Mouse (Mus musculus) G1E (cell line): Measurements from ENCODE around the gene Cd247.

Experiments
- CTCF ChIP-seq: IDR thresholded peaks from 2 replicates; pipeline ENCODE4 v1.5.1; 2012; ENCODE audit warnings: low read depth, low read length, inconsistent platforms, mixed read lengths
- POLR2AphosphoS5 ChIP-seq: IDR thresholded peaks from 2 replicates; pipeline ENCODE4 v1.6.1; 2012; ENCODE audit warnings: low read depth, low read length, inconsistent platforms; ENCODE audit not compliant: insufficient replicate concordance
- TAL1 ChIP-seq: conservative IDR thresholded peaks from 2 replicates; pipeline ENCODE4 v1.6.1; 2012; ENCODE audit warnings: low read depth, low read length, inconsistent platforms, mixed read lengths

DNA sequence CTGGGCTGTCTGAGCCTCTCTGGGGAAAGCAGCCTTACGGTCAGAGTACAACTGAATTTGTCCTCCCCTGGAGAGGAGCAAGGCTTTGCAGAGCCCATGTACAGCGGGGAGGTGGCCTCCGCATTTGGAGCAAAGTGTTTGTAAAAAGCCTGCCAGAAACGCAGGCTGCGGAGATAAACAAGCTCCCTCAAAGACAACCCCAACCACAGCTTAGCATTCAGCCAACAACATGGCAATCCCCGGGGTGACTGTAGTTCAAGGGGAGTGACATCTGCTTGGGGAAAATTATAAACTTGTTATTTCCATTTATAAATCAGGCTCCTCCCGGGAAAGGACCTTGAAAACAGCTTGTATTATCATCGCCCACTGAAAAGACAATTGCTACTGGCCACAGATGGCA lies 49.1 kb downstream of the Cd247 start:
- TF ChIP-seq CTCF = no peak
- no peak for TF ChIP-seq POLR2AphosphoS5
- no peak for TF ChIP-seq TAL1
